Mouse (Mus musculus): ENCODE data around the gene Lrmda.
"Not testable (repeated sequence)": the region's sequence is repeated elsewhere in the genome, so short reads cannot be mapped to it uniquely, and the experiment has no call there.

Gene Lrmda

GRCm38 (mm10) chr14:22573585-22573984 lies 554.1 kb downstream of the Lrmda start:
- no peak for DNase-seq (ENCODE audit: extremely low spot score, low read depth, low spot score)

GRCm38 (mm10) chr14:22574006-22574405 lies 554.5 kb downstream of the Lrmda start:
- no peak for DNase-seq (ENCODE audit: extremely low spot score, low read depth, low spot score)

- no peak for DNase-seq (ENCODE audit: extremely low spot score, low read depth, low spot score)
Observed at GRCm38 (mm10) chr14:22576441-22576840, 556.9 kb downstream of the Lrmda start.

- DNase-seq (ENCODE audit: extremely low spot score, low read depth, low spot score): no peak
Observed at GRCm38 (mm10) chr14:22577411-22578037, 558.0 kb downstream of the Lrmda start.

GRCm38 (mm10) chr14:22578224-22578623 lies 558.7 kb downstream of the Lrmda start:
- DNase-seq (ENCODE audit: extremely low spot score, low read depth, low spot score): peak; percentile 58

- no peak for DNase-seq (ENCODE audit: extremely low spot score, low read depth, low spot score)
Observed at GRCm38 (mm10) chr14:22578986-22579385, 559.5 kb downstream of the Lrmda start.

- no peak for DNase-seq (ENCODE audit: extremely low spot score, low read depth, low spot score)
Observed at GRCm38 (mm10) chr14:22582065-22582464, 562.6 kb downstream of the Lrmda start.

GRCm38 (mm10) chr14:22586281-22586680 lies 566.8 kb downstream of the Lrmda start:
- DNase-seq (ENCODE audit: extremely low spot score, low read depth, low spot score): no peak

GRCm38 (mm10) chr14:22586796-22587195 lies 567.3 kb downstream of the Lrmda start:
- DNase-seq (ENCODE audit: extremely low spot score, low read depth, low spot score): no peak

- no peak for DNase-seq (ENCODE audit: extremely low spot score, low read depth, low spot score)
Observed at GRCm38 (mm10) chr14:22587285-22587957, 567.9 kb downstream of the Lrmda start.

GRCm38 (mm10) chr14:22587958-22588296 lies 568.4 kb downstream of the Lrmda start:
- no peak for DNase-seq (ENCODE audit: extremely low spot score, low read depth, low spot score)

GRCm38 (mm10) chr14:22588394-22588793 lies 568.9 kb downstream of the Lrmda start:
- DNase-seq (ENCODE audit: extremely low spot score, low read depth, low spot score): not testable (repeated sequence)

GRCm38 (mm10) chr14:22589503-22590215 lies 570.1 kb downstream of the Lrmda start:
- DNase-seq (ENCODE audit: extremely low spot score, low read depth, low spot score): peak; percentile 86

GRCm38 (mm10) chr14:22591186-22591585 lies 571.7 kb downstream of the Lrmda start:
- peak; percentile 75 for DNase-seq (ENCODE audit: extremely low spot score, low read depth, low spot score)

GRCm38 (mm10) chr14:22597508-22597907 lies 578.0 kb downstream of the Lrmda start:
- DNase-seq (ENCODE audit: extremely low spot score, low read depth, low spot score): no peak

- DNase-seq (ENCODE audit: extremely low spot score, low read depth, low spot score): no peak
Observed at GRCm38 (mm10) chr14:22598638-22599037, 579.1 kb downstream of the Lrmda start.

- no peak for DNase-seq (ENCODE audit: extremely low spot score, low read depth, low spot score)
Observed at GRCm38 (mm10) chr14:22600166-22600565, 580.7 kb downstream of the Lrmda start.

- no peak for DNase-seq (ENCODE audit: extremely low spot score, low read depth, low spot score)
Observed at GRCm38 (mm10) chr14:22602308-22602707, 582.8 kb downstream of the Lrmda start.

GRCm38 (mm10) chr14:22608599-22608998 lies 589.1 kb downstream of the Lrmda start:
- no peak for DNase-seq (ENCODE audit: extremely low spot score, low read depth, low spot score)

GRCm38 (mm10) chr14:22609261-22610245 lies 590.0 kb downstream of the Lrmda start:
- peak; percentile 68 for DNase-seq (ENCODE audit: extremely low spot score, low read depth, low spot score)

GRCm38 (mm10) chr14:22611011-22611410 lies 591.5 kb downstream of the Lrmda start:
- DNase-seq (ENCODE audit: extremely low spot score, low read depth, low spot score): no peak

Measured in hindlimb bud, embryonic 11.5 days (tissue).